Mouse (Mus musculus) common myeloid progenitor, adult 5-6 weeks (primary cell): ENCODE data around the gene Tomm20l. TPM values are rescaled to one million over a fixed set of nuclear protein-coding genes. Genes with fewer than 3 reads are reported as not detected.

ENCODE experiments used
- ATAC-seq: replicated peaks from 2 replicates; pipeline ENCODE4 v1.8.0; 2016; ENCODE audit warnings: low read depth, mild to moderate bottlenecking, moderate TSS enrichment, inconsistent platforms; ENCODE audit not compliant: poor library complexity, severe bottlenecking
- total RNA-seq: library from RNA; stranded (forward); fragments of 200-1000, 187-1606 nt; gene quantifications from 2 replicates; pipeline ENCODE4 v1.2.3, GENCODE M21; 2017

Tomm20l gene
- total RNA-seq, 1 experiment from 2014 or later: not detected

GRCm38 (mm10) chr12:71149456-71149855, 38.2 kb downstream of the Tomm20l start:
- ATAC-seq: no peak

GRCm38 (mm10) chr12:71150167-71150566, 38.9 kb downstream of the Tomm20l start:
- ATAC-seq: peak; percentile 52; the same call in 1 of the 2 replicates

GRCm38 (mm10) chr12:71154979-71155378, 43.8 kb downstream of the Tomm20l start:
- ATAC-seq: no peak

GRCm38 (mm10) chr12:71157974-71158373, 46.7 kb downstream of the Tomm20l start:
- ATAC-seq: no peak

- peak; percentile 98 for ATAC-seq
These were observed 53.2 kb downstream of the Tomm20l start for GRCm38 (mm10) chr12:71164410-71164809.

- ATAC-seq: no peak
These were observed 58.7 kb downstream of the Tomm20l start for GRCm38 (mm10) chr12:71169911-71170310.

Other genes with a start within 250 kb of the Tomm20l start
- 50.3 and 60.0 TPM in 2 replicates for gene Actr10, start 173.6 kb upstream of the Tomm20l start, total RNA-seq
- 350 and 381 TPM in 2 replicates for gene Psma3, start 136.8 kb upstream of the Tomm20l start, total RNA-seq
- 53.1 and 62.7 TPM in 2 replicates for gene Arid4a, start 95.4 kb upstream of the Tomm20l start, total RNA-seq
- 69.1 and 79.3 TPM in 2 replicates for gene Timm9, start 25.3 kb downstream of the Tomm20l start, total RNA-seq
- gene 2700049A03Rik, start 25.4 kb downstream of the Tomm20l start, total RNA-seq: 18.5 and 22.7 TPM in 2 replicates
- gene Dact1, start 198.5 kb downstream of the Tomm20l start, total RNA-seq: 0.15 and 0.32 TPM in 2 replicates